Mouse (Mus musculus) hindbrain, embryonic 14.5 days (tissue): ENCODE data around the gene A430005L14Rik. TPM values are rescaled to one million over a fixed set of nuclear protein-coding genes. Genes with fewer than 3 reads are reported as not detected.
"Not testable (repeated sequence)": the region's sequence is repeated elsewhere in the genome, so short reads cannot be mapped to it uniquely, and the experiment has no call there.

Source experiments
- ATAC-seq: fragments of 200-750 bp; cut with Nextera tagmentation; 2 replicates; pipeline ENCODE4 v1.8.0; 2017; ENCODE audit warnings: moderate number of reproducible peaks, mild to moderate bottlenecking, moderate TSS enrichment, moderate library complexity; ENCODE audit not compliant: low FRiP score
- DNase-seq: peaks from one replicate; pipeline ENCODE4 v3.0.0-alpha.2; 2015; ENCODE audit warnings: low spot score
- H3K27ac ChIP-seq: fragments of 300-500 bp; sonication (generic); 2 replicates; pipeline ENCODE4 v1.5.1; 2014; ENCODE audit warnings: mild to moderate bottlenecking, moderate library complexity
- H3K27me3 ChIP-seq: fragments of 300-500 bp; sonication (generic); 2 replicates; pipeline ENCODE4 v1.6.1; 2014; ENCODE audit warnings: mild to moderate bottlenecking, low read length, mixed read lengths; ENCODE audit not compliant: control insufficient read depth, insufficient read depth
- H3K36me3 ChIP-seq: fragments of 300-500 bp; sonication (generic); replicated peaks from 2 replicates; pipeline ENCODE4 v1.6.1; 2014; ENCODE audit not compliant: control insufficient read depth, insufficient read depth
- H3K4me1 ChIP-seq: fragments of 300-500 bp; sonication (generic); replicated peaks from 2 replicates; pipeline ENCODE4 v1.6.1; 2014; ENCODE audit warnings: antibody characterized with exemption, low read length, mixed read lengths; ENCODE audit not compliant: control insufficient read depth, insufficient read depth
- H3K4me2 ChIP-seq: fragments of 300-500 bp; sonication (generic); replicated peaks from 2 replicates; pipeline ENCODE4 v1.6.1; 2014; ENCODE audit warnings: mild to moderate bottlenecking, moderate library complexity
- H3K4me3 ChIP-seq: fragments of 300-500 bp; sonication (generic); replicated peaks from 2 replicates; pipeline ENCODE4 v1.5.1; 2014; ENCODE audit warnings: mild to moderate bottlenecking, low read length
- H3K9ac ChIP-seq: fragments of 300-500 bp; sonication (generic); 2 replicates; pipeline ENCODE4 v1.6.1; 2014
- H3K9me3 ChIP-seq: fragments of 300-500 bp; sonication (generic); 2 replicates; pipeline ENCODE4 v1.6.1; 2016; ENCODE audit warnings: low read length; ENCODE audit not compliant: control insufficient read depth
- WGBS: fragments of 180-500 bp; shearing (Covaris S2); extraction: QIAGEN DNeasy Blood & Tissue Kit; methylation state at CpG from one replicate; pipeline ENCODE4 v1.1.7; 2014; 5-methylcytosine and 5-hydroxymethylcytosine counted together
- polyA plus RNA-seq: library from polyadenylated mRNA; unstranded; fragments of >200 nt; fragmentation: Nextera tagmentation; extraction: Ambion mirVana; gene quantifications from 2 replicates; pipeline ENCODE4 v1.2.1, GENCODE M21; 2014

Gene A430005L14Rik
- 57.3 and 60.5 TPM in 2 replicates for polyA plus RNA-seq

GRCm38 (mm10) chr4:153956569-153957405 lies at the start of gene A430005L14Rik:
TSS of gene A430005L14Rik (plus strand) at chr4:153957237.
- ATAC-seq (peak; percentile 94), DNase-seq (peak; percentile 98)
- Histone ChIP-seq H3K27me3 (no peaks in the 10 kb centered on the region), H3K4me2 (peak within 1 kb of the TSS; percentile 90), H3K4me3 (peak within 1 kb of the TSS; percentile 83), H3K9me3 (no peaks in the 10 kb centered on the region), H3K4me1 (peaks cover 16% of the 10 kb centered on the region), H3K9ac (peak within 1 kb of the TSS; percentile 92), H3K36me3 (peaks cover 23% of the 10 kb centered on the region), H3K27ac (peak within 1 kb of the TSS; percentile 91)
- WGBS: 2% methylated on average over 65 of the region's 67 CpGs

GRCm38 (mm10) chr4:153907573-153907972 lies 49.5 kb upstream of the A430005L14Rik start:
- Histone ChIP-seq H3K27me3 (no peaks in the 10 kb centered on the region), H3K36me3 (no peaks in the 10 kb centered on the region), H3K4me2 (no peak overlapping the region), H3K9me3 (no peaks in the 10 kb centered on the region), H3K4me1 (0 out of 2 replicates have a peak, but pooled peaks cover 4% of the 10 kb centered on the region), H3K27ac (no peak overlapping the region), H3K4me3 (no peak overlapping the region), H3K9ac (no peak overlapping the region)
- ATAC-seq (no peak), DNase-seq (peak; percentile 58)
- 20% methylated on average over 11 of the region's 11 CpGs for WGBS

- Histone ChIP-seq H3K27me3 (no peaks in the 10 kb centered on the region), H3K9ac (no peak overlapping the region), H3K27ac (no peak overlapping the region), H3K36me3 (no peaks in the 10 kb centered on the region), H3K4me2 (no peak overlapping the region), H3K9me3 (no peaks in the 10 kb centered on the region), H3K4me1 (no peaks in the 10 kb centered on the region), H3K4me3 (no peak overlapping the region)
- ATAC-seq (no peak), DNase-seq (no peak)
- 54% methylated on average over 3 of the region's 3 CpGs for WGBS
These were observed 43.4 kb upstream of the A430005L14Rik start for GRCm38 (mm10) chr4:153913635-153914034.

- H3K36me3 ChIP-seq: no peaks in the 10 kb centered on the region
- no peak overlapping the region for H3K4me3 ChIP-seq
- H3K9me3 ChIP-seq: no peaks in the 10 kb centered on the region
- no peaks in the 10 kb centered on the region for H3K4me1 ChIP-seq
- ATAC-seq (no peak), DNase-seq (no peak)
- H3K27ac ChIP-seq: peak overlapping the region; percentile 49; the same call in 1 of the 2 replicates
- no peak overlapping the region for H3K4me2 ChIP-seq
- no peaks in the 10 kb centered on the region for H3K27me3 ChIP-seq
- no peak overlapping the region for H3K9ac ChIP-seq
- 47% methylated on average over 8 of the region's 8 CpGs for WGBS
These were observed 39.1 kb upstream of the A430005L14Rik start for GRCm38 (mm10) chr4:153917773-153918500.

- no peak for ATAC-seq
- 44% methylated on average over 9 of the region's 9 CpGs for WGBS
- no peak for DNase-seq
These were observed 36.4 kb upstream of the A430005L14Rik start for GRCm38 (mm10) chr4:153920517-153921233.

GRCm38 (mm10) chr4:153922090-153922489 lies 34.9 kb upstream of the A430005L14Rik start:
- not testable (repeated sequence) for H3K27ac ChIP-seq, H3K9me3 ChIP-seq, H3K4me1 ChIP-seq, H3K4me3 ChIP-seq, ATAC-seq, H3K4me2 ChIP-seq, H3K36me3 ChIP-seq, H3K9ac ChIP-seq, H3K27me3 ChIP-seq, DNase-seq
- 48% methylated on average over 4 of the region's 4 CpGs for WGBS

More at GRCm38 (mm10) chr4:153920517-153921233, 36.4 kb upstream of the A430005L14Rik start:
- Histone ChIP-seq H3K4me1 (no peaks in the 10 kb centered on the region), H3K4me2 (no peak overlapping the region), H3K36me3 (no peaks in the 10 kb centered on the region), H3K27ac (peak overlapping the region; percentile 68), H3K4me3 (no peak overlapping the region), H3K9ac (no peak overlapping the region), H3K9me3 (no peaks in the 10 kb centered on the region), H3K27me3 (no peaks in the 10 kb centered on the region)

GRCm38 (mm10) chr4:153928772-153929299 lies 28.2 kb upstream of the A430005L14Rik start:
- Histone ChIP-seq H3K9ac (no peak overlapping the region), H3K4me2 (no peak overlapping the region), H3K27ac (no peak overlapping the region), H3K4me1 (no peaks in the 10 kb centered on the region), H3K9me3 (no peaks in the 10 kb centered on the region), H3K27me3 (no peaks in the 10 kb centered on the region), H3K4me3 (no peak overlapping the region), H3K36me3 (no peaks in the 10 kb centered on the region)
- WGBS: 38% methylated on average over 11 of the region's 11 CpGs
- no peak for ATAC-seq
- no peak for DNase-seq

- DNase-seq (no peak), ATAC-seq (0 out of 2 replicates have a peak, but pooled peaks have one; percentile 6)
- Histone ChIP-seq H3K27me3 (no peaks in the 10 kb centered on the region), H3K9ac (no peak overlapping the region), H3K27ac (no peak overlapping the region), H3K36me3 (no peaks in the 10 kb centered on the region), H3K4me2 (no peak overlapping the region), H3K9me3 (no peaks in the 10 kb centered on the region), H3K4me1 (no peaks in the 10 kb centered on the region), H3K4me3 (no peak overlapping the region)
- 64% methylated on average over 10 of the region's 10 CpGs for WGBS
These were observed 27.6 kb upstream of the A430005L14Rik start for GRCm38 (mm10) chr4:153929425-153929824.
